Mouse (Mus musculus) ES-E14 (cell line): ENCODE measurements around the gene Hoxd13. TPM values are rescaled to one million over a fixed set of nuclear protein-coding genes. Genes with fewer than 3 reads are reported as not detected.
A peak's percentile ranks its signal among the peaks of the same experiment; 100 is the strongest.

Experiments
- DNase-seq: peaks from one replicate; pipeline ENCODE4 v3.0.0-alpha.2; 2013; ENCODE audit warnings: low read depth, low spot score
- H3K27ac ChIP-seq: 2 replicates; pipeline ENCODE4 v1.5.1; 2012; ENCODE audit warnings: low read depth, mild to moderate bottlenecking, low read length, moderate library complexity, mixed read lengths; ENCODE audit not compliant: poor library complexity, insufficient read depth, severe bottlenecking
- H3K36me3 ChIP-seq: 2 replicates; pipeline ENCODE4 v1.6.1; 2012; ENCODE audit warnings: mild to moderate bottlenecking, low read length, moderate library complexity, mixed read lengths; ENCODE audit not compliant: control insufficient read depth, poor library complexity, insufficient read depth, severe bottlenecking
- H3K4me1 ChIP-seq, 2 experiments: fragments of 150-350 bp in 1 of 2; sonication (generic) in 1 of 2; 2 replicates each; pipeline ENCODE4 v1.6.1; 2012; ENCODE audit warnings: low read length in 2 of 2, mild to moderate bottlenecking in 1 of 2, mixed read lengths in 1 of 2; ENCODE audit not compliant: control insufficient read depth in 2 of 2, insufficient read depth in 2 of 2, poor library complexity in 1 of 2
- H3K4me3 ChIP-seq, 2 experiments: fragments of 150-350 bp in 1 of 2; sonication (generic) in 1 of 2; 2 replicates each; pipeline ENCODE4 v1.5.1; 2012; ENCODE audit warnings: low read length in 2 of 2, low read depth in 1 of 2, mild to moderate bottlenecking in 1 of 2, mixed read lengths in 1 of 2; ENCODE audit not compliant: insufficient read depth in 1 of 2, poor library complexity in 1 of 2, severe bottlenecking in 1 of 2
- H3K9ac ChIP-seq: 2 replicates; pipeline ENCODE4 v1.6.1; 2012; ENCODE audit warnings: low read depth, mild to moderate bottlenecking, low read length, mixed read lengths; ENCODE audit not compliant: poor library complexity, insufficient read depth, severe bottlenecking
- H3K9me3 ChIP-seq: fragments of 150-350 bp; sonication (generic); 2 replicates; pipeline ENCODE4 v1.6.1; 2012; ENCODE audit warnings: low read depth, mild to moderate bottlenecking, low read length; ENCODE audit not compliant: control insufficient read depth, insufficient read depth
- CHD2 ChIP-seq: IDR thresholded peaks from 2 replicates; pipeline ENCODE4 v1.6.1; 2014; ENCODE audit warnings: mild to moderate bottlenecking, low read depth, low read length, inconsistent platforms
- HCFC1 ChIP-seq: IDR thresholded peaks from 2 replicates; pipeline ENCODE4 v1.6.1; 2012; ENCODE audit warnings: low read length, inconsistent platforms, borderline replicate concordance; ENCODE audit not compliant: insufficient read depth
- MAFK ChIP-seq: IDR thresholded peaks from 2 replicates; pipeline ENCODE4 v1.6.1; 2014; ENCODE audit warnings: mild to moderate bottlenecking, low read depth, low read length, inconsistent platforms; ENCODE audit not compliant: insufficient read depth
- ZC3H11A ChIP-seq: IDR thresholded peaks from 2 replicates; pipeline ENCODE4 v1.6.1; 2012; ENCODE audit warnings: low read depth, mild to moderate bottlenecking, inconsistent platforms, low read length, borderline replicate concordance
- ZNF384 ChIP-seq: IDR thresholded peaks from 2 replicates; pipeline ENCODE4 v1.6.1; 2012; ENCODE audit warnings: low read depth, low read length, inconsistent platforms
- in situ Hi-C, 2 experiments: fragments of 600-800 bp; cut with MboI; formaldehyde crosslinking; loops; one replicate each; pipeline ENCODE4 v1.15.1; 2025; ENCODE audit warnings: low sequenced_read_pairs in 2 of 2, inconsistent platforms in 1 of 2; ENCODE audit not compliant: unreplicated experiment in 2 of 2
- total RNA-seq: library from RNA; depleted of rRNA; stranded (reverse); fragments of 300-350 nt; gene quantifications from 2 replicates; pipeline ENCODE4 v1.2.3, GENCODE M21; 2012

Gene Hoxd13
- total RNA-seq, 1 experiment, result 0.98 TPM

DNA sequence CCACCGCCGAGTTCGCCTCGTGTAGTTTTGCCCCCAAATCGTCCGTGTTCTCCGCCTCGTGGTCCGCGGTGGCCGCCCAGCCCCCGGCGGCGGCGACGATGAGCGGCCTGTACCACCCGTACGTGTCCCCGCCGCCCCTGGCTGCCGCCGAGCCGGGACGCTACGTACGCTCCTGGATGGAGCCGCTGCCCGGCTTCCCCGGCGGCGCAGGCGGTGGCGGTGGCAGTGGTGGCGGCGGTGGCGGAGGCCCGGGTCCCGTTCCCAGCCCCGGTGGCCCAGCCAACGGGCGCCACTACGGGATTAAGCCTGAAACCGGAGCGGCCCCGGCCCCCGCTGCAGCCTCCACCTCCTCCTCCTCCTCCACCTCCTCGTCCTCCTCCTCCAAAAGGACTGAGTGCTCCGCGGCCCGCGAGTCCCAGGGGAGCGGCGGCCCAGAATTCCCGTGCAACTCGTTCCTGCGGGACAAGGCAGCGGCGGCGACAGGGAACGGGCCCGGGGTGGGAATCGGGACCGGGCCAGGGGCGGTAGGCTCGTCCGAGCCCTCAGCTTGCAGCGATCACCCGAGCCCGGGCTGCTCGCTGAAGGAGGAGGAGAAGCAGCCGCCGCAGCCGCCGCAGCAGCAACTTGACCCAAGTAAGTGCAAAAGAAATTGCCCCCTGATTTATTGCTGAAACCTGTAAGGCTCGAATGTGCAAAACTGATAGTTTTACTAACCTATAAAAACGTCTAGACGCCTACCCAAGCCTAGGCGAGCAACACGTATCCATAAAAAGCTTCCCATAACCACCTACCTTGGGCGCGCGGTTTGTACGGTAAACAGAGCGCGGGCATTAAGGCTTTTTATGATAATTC is 30.3 kb downstream of the Hoxd13 start:
- H3K9ac ChIP-seq, result no peak overlapping the region

GRCm38 (mm10) chr2:74699053-74699430 is 30.9 kb downstream of the Hoxd13 start:
- in situ Hi-C loops, result loop anchor here in 1 of 2 experiments (25.0 kb wide), 1 partner anchor 888 kb away; no protein-coding TSS in a partner anchor
- Histone ChIP-seq H3K9me3 (no peaks in the 10 kb centered on the region), H3K27ac (no peak overlapping the region), H3K4me3 (no peak overlapping the region), H3K4me1 (peaks cover 0 to 3% of the 10 kb centered on the region in 2 experiments; a peak in 1 of 4 replicates), H3K9ac (no peak overlapping the region), H3K36me3 (no peaks in the 10 kb centered on the region)
- no peak for DNase-seq
- TF ChIP-seq CHD2 (no peak), HCFC1 (no peak), ZNF384 (no peak), ZC3H11A (no peak), MAFK (no peak)

More for the DNA sequence above, 30.3 kb downstream of the Hoxd13 start:
- DNase-seq, result no peak
- TF ChIP-seq ZNF384, result no peak
- TF ChIP-seq MAFK, result no peak
- TF ChIP-seq HCFC1, result no peak
- no peak for TF ChIP-seq ZC3H11A
- TF ChIP-seq CHD2, result no peak
- Histone ChIP-seq H3K36me3 (no peaks in the 10 kb centered on the region), H3K27ac (no peak overlapping the region), H3K4me3 (peak overlapping the region; percentile 27 to 46; a peak in 3 of 4 replicates), H3K9me3 (no peaks in the 10 kb centered on the region), H3K4me1 (peaks cover 0 to 2% of the 10 kb centered on the region in 2 experiments; a peak in 1 of 4 replicates)
- in situ Hi-C loops, result loop anchor here in 1 of 2 experiments (25.0 kb wide), 1 partner anchor 889 kb away; no protein-coding TSS in a partner anchor

DNA sequence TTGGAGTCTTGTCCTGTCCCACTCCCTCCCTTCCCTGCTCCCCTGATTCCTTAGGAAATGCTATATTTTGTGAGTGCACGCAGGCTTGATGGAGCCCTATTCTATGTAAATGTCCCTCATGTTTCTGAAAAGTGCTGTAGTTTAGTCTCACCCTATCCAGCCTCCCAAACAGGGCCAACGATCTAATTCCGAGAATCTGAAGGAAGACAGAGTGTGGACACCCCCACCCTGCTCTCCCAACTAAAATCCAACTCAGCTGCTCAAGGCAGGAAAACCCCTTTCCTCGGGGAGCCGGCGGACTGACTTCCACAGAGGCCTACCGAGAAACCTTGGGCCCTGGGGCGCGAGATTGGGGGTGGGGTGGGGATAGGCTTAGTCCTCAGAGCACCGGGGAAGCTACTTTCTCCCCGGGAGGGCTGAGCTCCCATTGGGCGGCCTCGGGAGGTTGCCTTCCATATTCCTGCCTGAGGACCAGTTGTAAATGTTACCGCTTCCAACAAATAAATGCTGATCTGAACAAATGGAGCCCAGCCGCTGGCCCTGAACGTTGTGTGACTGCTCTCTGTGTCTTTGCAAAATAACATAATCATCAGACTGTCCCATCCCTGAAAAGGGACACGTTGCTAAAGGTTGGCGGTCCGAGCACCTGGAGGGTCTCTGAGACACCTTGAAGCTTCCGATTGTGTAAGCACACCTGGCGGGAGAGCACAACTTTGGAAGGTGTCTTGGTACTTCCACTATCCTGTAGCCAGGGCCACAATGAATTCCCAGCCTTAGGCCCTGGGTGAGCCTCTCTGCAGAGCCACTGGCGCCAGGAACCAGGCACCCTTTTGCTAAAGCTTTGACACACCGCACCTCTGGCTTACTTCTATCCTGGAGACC is 31.8 kb downstream of the Hoxd13 start:
- Histone ChIP-seq H3K9ac (no peak overlapping the region), H3K36me3 (no peaks in the 10 kb centered on the region), H3K27ac (no peak overlapping the region), H3K9me3 (no peaks in the 10 kb centered on the region), H3K4me1 (peaks cover 0 to 4% of the 10 kb centered on the region in 2 experiments; a peak in 1 of 4 replicates), H3K4me3 (no peak overlapping the region)
- in situ Hi-C loops, result loop anchor here (5.0 to 25.0 kb wide), 3 partner anchors 442 to 887 kb away; no protein-coding TSS in a partner anchor
- DNase-seq, result no peak
- TF ChIP-seq MAFK, result no peak
- TF ChIP-seq HCFC1, result no peak
- no peak for TF ChIP-seq ZNF384
- no peak for TF ChIP-seq CHD2
- TF ChIP-seq ZC3H11A, result no peak

GRCm38 (mm10) chr2:74700546-74701112 is 32.5 kb downstream of the Hoxd13 start:
- in situ Hi-C loops, result loop anchor here (5.0 to 25.0 kb wide), 3 partner anchors 442 to 887 kb away; no protein-coding TSS in a partner anchor
- no peaks in the 10 kb centered on the region for H3K9me3 ChIP-seq
- no peak overlapping the region for H3K27ac ChIP-seq
- H3K9ac ChIP-seq, result no peak overlapping the region
- H3K36me3 ChIP-seq, result no peaks in the 10 kb centered on the region
- DNase-seq, result no peak
- no peak overlapping the region for H3K4me3 ChIP-seq
- no peak for TF ChIP-seq ZNF384
- TF ChIP-seq ZC3H11A, result no peak
- no peak for TF ChIP-seq CHD2
- TF ChIP-seq MAFK, result no peak
- TF ChIP-seq HCFC1, result no peak
- H3K4me1 ChIP-seq, result peaks cover 0 to 4% of the 10 kb centered on the region in 2 experiments; a peak in 1 of 4 replicates
